ENCODE assay signal across 1 mouse cellular context in the genomic region with DNA sequence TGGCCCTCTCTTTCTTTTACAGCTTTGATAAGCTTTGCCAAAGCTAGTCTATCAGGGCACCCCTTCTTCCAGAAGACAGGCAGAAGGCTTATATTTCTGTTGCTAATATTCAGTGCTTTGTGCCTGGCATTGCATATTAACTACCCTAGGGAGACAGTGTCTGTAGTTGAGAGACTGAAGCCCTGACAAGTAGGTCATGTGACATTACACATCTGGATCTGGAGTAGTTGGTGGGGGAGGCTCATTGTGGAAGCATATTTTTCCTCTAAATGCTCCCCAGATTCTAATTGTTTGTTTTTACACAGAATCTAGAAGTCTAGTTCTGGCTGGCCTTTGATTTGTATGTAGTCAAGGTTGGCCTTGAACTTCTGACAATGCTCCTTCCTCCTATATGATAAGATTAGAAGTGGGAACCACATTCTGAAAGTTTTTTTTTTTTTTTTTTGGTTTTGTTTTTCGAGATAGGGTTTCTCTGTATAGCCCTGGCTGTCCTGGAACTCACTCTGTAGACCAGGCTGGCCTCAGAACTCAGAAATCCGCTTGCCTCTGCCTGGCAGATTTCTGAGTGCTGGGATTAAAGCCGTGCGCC.
A peak's percentile ranks its signal among the peaks of the same experiment; 100 is the strongest.
TF ChIP-seq lines count a peak whose summit lies in the region.

No protein-coding gene starts in this region.

TF ChIP-seq in myocyte, 11 proteins besides CTCF, POLR2A, EP300 and RAD21:
- TF ChIP-seq USF1 (IDR thresholded peaks at IDR 0.05; ENCODE audit: low read depth), result peak; percentile 41
- no peak for TF ChIP-seq TCF12 (IDR thresholded peaks at IDR 0.05; ENCODE audit: insufficient read depth, poor library complexity, severe bottlenecking)
TF ChIP-seq in myocyte: peak in this region for 1.
